Mouse (Mus musculus): ENCODE data around the gene Unk. TPM values are rescaled to one million over a fixed set of nuclear protein-coding genes. Genes with fewer than 3 reads are reported as not detected.
A peak's percentile ranks its signal among the peaks of the same experiment; 100 is the strongest.
"Not testable (repeated sequence)": the region's sequence is repeated elsewhere in the genome, so short reads cannot be mapped to it uniquely, and the experiment has no call there.

Gene Unk
- total RNA-seq, 2 experiments from 2014 or later = 20.6 to 23.1 TPM

DNA sequence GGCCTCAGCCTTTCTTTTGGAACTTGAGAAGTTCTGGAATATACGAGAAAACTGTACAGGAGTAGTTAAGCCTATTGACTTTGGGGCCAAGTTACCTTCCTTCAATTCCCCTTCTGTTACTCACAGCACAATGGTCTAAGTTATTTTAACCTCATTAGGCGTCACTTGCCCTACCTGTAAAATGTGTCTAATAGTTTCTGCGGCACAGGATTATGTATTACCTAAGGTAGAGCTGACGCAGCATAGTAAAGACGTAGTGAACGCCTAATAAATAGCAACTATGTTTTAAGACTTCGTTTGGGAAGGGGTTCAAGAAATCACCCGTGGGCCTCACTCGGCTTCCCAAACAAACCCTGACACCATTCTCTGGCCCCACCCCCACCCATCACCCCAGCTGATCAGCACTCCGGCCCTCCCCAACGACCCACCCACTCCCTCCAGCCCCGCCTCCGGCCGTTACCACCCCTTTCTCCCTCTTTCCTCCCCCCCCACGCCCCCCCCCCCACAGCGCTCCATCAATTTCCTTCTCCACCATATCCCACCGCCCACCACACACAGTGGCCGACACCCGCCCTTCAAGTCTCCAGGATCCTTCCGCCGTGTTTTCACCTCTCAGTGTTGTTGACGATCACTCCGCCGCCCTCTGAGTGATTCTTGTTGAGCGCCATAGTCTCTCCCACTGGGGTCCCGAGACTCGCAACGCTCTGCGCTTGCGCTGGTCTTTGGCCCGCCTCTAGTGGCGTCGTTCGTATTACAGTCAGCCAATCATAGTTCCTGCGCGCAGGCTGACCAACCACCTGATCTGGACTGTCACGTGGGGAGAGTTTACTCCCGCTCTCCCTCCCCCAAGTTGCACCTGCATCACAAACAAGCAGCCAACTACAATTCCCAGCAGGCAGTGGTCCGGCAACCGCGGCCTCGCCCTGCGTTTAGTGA, 56.4 kb downstream of the Unk start, which contains the start of gene Wbp2:
Gene Wbp2 (minus strand): TSS at position 738 of the 936 bp plus-strand sequence.
- DNase-seq (ENCODE audit: low spot score in 2 of 2) = peak; percentile 99

DNA sequence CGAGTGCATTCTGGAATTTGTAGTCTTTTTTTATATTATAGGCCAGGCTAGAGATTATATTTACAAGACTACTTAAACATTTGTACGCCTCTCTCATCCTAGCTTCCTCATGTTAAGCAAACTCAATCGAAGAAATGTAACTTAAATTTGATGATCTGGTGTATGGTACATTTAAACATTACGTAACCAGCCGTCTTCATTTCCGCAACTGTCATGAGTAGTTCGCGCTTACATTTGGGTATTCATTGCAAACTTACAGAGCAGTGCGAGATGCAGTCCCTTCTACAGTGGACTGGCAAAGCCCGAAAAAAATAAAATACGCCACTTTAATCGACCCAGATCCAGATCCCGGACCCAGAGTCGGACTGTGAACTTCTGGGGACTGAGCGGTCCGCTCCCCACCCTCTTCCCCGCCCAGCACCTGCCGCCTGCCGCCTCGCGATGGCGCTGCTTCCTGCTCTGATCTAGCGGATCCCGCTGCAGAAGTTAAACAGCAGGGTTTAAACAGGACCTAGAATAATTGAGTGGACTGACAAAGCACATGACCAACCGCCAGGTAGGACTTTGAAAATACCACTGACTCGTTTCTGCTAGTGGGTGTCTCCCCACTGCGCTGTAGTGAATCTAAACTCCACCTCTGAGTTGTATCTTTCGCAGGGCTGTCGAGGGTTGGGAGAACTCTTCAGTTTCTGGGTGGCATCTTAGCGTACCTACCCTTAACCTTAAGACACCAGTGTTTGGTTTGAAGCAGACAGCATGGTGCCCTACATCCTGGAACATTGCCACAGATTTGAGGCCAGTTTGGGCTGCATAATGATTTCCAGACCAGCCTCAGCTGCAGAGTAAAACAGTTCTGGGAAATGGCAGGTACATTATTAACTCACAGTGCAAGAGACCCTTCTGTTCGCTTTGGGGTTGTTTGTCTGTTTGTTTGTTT, 57.3 kb downstream of the Unk start:
- peak; percentile 80 to 91 for DNase-seq (ENCODE audit: low spot score in 2 of 2)

DNA sequence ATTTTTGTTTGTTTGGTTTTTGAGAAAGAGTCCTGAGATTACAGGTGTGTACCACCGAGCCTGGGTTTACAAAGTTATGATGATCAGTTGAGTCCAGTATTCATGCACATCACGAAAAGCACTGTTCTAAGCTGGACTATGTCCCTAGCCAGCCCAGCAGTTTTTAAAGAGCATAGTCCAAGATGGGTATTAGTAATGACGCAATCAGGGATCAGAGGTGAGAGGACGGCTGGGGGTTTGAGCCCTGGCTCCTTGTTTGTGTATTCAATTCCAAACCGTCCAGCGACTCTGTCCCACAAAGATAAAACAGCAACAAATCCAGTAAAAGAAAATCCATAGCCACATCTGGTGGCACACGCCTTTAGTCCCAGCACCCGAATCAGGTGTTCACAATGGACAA, 58.1 kb downstream of the Unk start:
- no peak for DNase-seq (ENCODE audit: low spot score in 2 of 2)

DNA sequence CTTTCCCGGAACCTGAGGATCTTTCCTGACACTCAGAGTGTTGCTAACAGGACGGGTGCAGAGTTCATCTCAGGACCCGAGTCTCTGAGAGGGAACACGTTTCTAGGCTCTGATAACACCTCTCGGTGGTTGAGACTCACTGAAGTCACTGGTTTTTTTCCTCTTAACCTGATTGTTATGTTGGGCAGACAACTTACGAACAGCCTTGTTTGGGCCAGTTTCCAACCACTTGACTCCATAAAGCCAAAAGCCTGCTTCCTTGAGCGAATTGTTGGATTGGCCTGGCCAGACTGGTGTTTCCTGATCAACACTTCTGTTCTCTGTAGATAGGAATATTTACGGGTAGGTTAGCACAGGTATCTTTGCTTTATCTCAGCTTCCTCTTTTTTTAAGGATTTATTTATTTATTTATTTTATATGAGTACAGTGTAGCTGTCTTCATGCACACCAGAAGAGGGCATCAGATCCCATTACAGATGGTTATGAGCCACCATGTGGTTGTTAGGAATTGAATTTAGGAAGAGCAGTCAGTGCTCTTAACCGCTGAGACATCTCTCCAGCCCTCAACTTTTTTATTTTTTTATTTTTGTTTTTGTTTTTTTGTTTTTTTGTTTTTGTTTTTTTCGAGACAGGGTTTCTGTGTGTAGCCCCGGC, 58.7 kb downstream of the Unk start:
- no peak for DNase-seq (ENCODE audit: low spot score in 2 of 2)

DNA sequence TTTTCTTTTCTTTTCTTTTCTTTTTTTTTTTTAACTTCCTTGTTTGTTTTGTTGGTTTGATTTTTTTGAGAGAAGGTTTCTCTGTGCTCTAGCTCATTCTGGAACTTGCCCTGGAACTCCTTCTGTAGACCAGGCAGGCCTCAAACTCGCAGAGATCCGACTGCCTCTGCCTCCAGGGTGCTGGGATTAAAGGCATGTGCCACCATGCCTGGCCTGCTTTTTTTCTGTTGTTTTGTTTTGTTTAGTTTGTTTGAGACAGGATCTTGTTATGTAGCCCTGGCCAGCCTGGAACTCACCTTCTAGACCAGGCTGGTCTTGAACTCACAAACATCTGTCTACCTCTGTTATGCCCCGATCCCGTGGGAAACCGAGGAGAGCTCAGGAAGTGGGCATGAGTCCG, 59.4 kb downstream of the Unk start:
- no peak for DNase-seq (ENCODE audit: low spot score in 2 of 2)

DNA sequence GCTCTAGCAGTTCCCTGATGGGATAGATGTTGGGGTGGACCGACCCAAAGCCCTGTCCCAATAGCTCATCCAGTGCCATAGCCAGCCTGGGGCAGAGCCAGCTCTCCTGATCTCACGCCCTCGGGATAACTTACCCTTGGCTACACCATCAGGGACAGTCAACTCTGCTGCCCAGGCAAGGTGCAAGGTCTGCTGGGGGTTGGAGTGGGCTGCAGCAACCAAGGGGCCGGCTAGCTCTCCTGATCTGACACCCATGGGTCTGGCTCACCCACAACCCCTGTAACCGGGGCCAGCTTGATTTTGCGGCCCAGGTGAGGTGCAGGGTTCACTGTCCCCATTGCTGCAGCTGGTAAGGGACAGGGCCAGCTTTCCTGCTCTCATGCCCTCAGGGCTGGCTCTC, 61.5 kb downstream of the Unk start:
- no peak for DNase-seq (ENCODE audit: low spot score in 2 of 2)

DNA sequence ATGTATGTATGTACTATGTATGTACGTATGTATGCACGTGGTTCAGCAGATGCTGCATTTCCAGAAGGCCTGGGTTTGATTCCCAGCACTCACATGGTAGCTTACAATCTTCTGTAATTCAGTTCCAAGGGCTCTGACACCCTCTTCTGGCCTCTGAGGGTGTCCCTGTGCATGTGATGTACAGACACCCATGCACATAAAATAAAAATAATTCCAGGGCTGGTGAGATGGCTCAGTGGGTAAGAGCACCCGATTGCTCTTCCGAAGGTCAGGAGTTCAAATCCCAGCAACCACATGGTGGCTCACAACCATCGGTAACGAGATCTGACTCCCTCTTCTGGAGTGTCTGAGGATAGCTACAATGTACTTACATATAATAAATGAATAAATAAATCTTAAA, 62.8 kb downstream of the Unk start:
- not testable (repeated sequence) for DNase-seq (ENCODE audit: low spot score in 2 of 2)

DNA sequence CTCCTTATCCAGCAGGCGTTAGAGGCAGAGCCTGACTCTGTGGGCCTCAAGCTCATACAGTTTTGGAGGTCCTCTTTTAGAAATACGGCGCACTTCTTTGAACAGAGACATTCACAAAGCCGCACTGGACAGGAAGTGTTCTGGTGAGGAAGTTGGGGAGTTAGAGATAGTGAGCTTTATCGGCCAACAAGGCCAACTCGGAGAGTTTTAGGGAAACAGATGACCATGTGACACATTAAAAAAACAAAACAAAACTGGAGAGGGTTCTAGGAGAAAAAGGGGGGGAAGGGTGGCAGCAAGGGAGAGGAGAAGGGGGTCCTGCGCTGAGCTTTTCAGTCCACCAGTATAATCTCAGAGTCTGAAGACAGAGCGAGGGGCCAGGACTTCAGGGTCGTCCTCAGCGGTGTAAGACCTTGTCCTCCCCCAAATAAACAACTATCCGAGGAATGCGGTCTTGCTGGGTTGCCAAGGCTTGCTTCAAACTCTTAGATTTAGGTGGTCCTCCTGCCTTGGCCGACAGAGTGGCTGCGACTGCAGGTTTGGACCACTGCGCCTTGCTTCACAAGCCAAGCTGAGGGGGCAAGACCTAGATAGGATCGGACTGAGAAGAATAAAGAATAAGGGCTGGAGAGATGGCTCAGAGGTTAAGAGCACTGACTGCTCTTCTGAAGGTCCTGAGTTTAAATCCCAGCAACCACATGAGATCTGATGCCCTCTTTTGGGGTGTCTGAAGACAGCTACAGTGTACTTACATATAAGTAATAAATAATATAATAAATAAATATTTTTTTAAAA, 63.8 kb downstream of the Unk start:
- no peak for DNase-seq (ENCODE audit: low spot score in 2 of 2)

DNA sequence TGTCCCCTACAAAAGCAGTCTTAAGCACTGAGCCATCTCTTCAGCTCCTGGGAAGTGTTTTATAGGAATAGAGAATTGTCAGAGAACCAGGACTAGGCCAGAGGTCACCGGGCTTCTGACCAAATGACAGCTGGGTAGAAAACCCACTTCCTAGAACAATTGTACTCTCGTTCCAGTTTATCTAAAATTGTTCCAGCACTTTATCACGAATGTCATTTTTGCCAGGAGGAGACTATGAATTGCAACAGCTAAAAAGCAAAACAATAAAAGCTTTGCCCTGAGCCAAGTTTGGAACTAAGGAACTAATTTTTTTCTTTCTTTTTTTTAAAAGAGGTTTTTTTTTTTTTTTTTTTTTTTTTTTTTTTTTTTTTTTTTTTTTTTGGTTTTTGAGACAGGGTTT, 65.5 kb downstream of the Unk start:
- DNase-seq (ENCODE audit: low spot score in 2 of 2) = no peak

DNA sequence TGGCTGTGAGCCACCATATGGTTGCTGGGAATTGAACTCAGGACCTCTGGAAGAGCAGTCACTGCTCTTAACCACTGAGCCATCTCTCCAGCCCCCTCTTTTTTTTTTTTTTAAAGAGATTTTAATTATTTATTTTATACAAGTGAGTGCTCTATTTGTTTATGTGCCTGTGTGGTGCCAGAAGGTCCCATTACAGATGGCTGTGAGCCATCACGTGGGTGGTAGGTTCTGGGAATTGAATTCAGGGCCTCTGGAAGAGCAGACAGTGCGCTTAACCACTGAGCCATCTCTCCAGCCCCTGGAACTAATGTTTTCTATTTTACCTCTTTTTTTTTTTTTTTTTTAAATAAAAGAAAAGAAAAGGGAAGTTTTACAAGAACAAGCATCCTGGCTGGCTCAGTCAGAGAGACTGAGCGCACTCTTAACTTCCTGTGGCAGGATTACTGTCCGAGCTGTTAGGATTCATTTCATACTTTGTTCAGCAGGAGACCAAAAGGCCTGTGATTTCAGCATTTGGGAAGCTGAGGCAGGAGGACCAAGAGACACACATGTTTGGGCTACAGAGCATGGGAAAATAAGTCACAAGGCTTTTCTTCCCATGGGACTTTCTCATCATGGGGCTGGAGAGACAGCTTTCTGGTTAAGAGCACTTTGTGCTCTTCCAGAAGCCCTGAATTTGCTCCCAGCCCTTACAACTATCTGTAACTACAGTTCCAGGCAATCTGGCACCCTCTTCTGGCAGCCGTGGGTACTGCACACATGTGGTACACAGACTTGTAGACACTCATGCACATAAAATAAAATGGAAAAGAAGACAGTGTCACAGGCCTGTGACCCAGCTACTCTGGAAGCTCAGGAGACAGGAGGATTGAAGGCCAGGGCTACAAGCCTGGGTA, 66.3 kb downstream of the Unk start:
- no peak for DNase-seq (ENCODE audit: low spot score in 2 of 2)

DNA sequence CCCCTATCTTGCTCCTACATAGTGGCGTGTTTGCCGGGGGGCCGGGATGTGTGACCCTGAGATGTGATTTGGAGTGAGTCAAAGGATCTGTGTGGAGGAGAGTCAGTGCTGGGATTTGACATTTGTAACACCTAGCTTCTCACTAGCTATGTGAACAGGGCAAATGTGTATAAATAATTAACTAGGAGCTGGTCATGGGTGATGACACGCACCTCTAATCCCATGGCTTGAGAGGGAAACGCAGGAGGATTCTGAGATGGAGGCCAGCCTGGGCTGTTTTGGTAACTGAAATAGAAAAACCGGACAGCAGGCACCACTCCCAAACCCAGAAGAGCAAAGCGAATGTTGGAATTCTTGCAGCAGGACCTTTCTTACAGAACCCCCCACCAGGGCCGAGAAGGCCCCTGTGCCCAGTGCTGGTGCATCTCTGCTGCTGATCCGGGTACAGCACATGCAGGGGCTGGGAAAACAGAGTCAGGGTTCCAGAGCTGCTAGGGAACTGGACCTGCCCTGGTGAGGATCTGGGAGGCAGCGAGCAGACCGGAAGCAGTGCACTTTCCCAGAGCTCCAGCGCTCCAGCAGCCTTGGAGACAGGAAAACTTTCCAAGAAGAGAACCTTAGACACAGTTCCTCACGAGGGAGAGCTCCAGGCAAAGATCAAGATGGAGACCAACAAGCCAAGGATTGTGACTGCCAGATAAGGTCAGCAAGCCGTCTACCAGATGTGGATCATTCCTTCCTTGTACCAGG, 68.8 kb downstream of the Unk start:
- no peak for DNase-seq (ENCODE audit: low spot score in 2 of 2)

DNA sequence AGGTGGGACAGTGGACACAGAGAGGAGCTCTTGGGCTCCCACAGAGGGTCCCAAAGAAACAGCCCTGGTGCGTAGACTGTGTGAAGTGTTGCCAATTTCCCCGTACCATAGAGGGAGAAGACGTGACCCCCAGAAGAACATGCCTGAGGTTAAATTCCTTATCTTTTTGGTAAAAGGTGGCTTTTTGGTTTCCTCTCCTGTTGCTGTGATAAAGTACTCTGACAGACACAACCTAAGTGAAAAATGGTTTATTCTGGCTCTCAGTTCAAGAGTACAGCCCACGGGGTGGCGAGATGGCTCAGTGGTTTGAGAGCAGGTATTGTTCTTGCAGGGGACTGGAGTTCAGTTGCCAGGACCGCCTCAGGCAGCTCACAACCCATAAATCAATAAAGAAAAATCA, 69.3 kb downstream of the Unk start:
- no peak for DNase-seq (ENCODE audit: low spot score in 2 of 2)

DNA sequence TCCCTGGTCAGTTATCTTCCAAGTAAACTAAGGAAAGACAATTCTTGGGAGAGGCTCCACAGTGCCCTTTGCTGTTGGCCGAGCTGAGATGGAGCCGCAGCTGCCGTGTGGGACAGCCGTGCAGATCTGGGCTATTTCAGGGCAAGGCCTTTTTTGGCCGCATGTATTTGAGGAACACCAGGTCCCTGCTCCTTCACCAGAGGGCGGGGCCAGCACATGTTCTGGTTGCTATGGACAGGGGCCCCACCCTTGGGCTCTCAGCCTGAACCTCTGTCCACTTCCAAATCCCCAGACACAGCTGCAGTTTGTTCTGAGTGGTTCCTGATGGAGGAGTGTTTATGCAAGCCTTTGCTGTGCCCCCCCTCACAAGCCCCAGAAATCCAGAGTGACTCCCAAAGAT, 70.3 kb downstream of the Unk start:
- no peak for DNase-seq (ENCODE audit: low spot score in 2 of 2)

DNA sequence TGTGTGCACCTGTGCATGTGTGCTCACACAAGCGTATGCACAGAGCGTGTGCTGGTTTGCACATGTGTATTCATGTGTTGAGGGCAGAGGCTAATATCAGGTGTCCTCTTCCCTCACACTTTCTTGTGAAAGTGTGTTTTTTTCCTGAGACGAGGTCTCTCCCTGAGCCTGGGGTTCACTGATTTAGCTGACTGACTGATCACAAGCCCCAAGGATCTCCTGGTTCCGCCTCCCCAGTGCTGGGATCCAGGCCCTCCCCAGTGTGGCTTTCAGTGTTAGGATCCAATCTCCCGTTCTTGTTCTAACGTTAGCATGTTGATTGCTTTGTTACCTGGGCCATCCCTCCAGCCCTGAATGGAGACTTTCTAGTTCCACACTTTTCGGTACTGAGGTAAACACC, 70.7 kb downstream of the Unk start:
- DNase-seq (ENCODE audit: low spot score in 2 of 2) = no peak

DNA sequence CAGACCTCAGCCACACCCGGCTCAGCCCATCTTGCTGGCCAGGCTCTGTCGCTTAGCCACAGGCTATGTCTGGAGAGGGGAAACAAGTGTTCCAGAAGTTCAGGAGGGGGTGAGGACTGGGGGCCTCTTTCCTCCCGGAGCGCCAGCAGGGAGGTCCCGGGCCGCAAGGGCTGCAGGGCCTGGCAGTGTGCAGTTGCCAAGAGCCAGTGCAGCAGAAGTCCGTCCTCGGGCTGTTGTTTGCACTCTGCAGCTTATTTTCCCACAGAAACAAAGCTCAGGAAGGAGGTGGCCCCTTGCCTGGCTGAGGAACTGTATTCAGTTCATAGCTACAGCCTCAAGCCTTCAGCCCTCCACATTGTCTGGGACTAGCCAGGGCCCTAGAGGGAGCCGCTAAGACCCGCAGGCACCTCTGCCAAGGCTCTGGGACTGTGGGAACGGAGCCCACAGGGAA, 71.8 kb downstream of the Unk start:
- no peak for DNase-seq (ENCODE audit: low spot score in 2 of 2)

DNA sequence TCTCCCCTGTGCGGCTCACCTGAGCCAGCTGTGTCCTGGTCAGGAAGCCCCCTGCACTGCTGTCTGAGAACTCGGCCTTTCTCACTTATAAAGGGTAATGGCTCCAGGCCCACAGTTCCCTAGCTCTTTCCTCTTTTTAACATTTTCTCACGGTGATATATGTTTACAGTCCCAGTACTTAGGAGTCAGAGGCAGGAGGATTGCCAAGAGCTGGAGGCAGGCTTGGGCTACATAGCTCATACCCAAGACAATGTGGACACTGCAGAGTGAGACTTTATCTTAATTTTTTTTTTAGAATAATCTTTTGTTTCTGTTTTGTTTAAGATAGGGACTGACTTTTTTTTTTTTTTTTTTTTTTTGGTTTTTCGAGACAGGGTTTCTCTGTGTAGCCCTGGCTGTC, 72.3 kb downstream of the Unk start:
- DNase-seq (ENCODE audit: low spot score in 2 of 2) = no peak

DNA sequence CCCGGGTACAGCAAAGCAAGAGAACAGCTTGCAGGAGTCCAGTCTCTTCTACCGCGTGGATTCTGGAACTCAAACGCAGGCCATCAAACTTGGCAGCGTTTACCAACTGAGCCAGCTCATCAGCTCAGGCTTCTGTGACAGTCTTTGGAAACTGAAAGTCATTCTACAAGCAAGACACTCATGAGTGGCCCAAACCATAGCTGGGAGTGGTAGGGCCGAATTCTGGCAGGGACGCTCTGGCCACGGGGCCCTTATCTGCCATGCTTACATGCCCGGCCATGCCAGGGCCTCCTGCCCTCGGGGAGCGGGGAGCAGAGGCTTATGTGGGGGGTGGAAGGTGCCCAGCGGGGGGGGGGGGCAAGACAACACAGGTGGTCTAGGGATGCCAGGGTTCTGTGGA, 73.5 kb downstream of the Unk start:
- DNase-seq (ENCODE audit: low spot score in 2 of 2) = no peak

DNA sequence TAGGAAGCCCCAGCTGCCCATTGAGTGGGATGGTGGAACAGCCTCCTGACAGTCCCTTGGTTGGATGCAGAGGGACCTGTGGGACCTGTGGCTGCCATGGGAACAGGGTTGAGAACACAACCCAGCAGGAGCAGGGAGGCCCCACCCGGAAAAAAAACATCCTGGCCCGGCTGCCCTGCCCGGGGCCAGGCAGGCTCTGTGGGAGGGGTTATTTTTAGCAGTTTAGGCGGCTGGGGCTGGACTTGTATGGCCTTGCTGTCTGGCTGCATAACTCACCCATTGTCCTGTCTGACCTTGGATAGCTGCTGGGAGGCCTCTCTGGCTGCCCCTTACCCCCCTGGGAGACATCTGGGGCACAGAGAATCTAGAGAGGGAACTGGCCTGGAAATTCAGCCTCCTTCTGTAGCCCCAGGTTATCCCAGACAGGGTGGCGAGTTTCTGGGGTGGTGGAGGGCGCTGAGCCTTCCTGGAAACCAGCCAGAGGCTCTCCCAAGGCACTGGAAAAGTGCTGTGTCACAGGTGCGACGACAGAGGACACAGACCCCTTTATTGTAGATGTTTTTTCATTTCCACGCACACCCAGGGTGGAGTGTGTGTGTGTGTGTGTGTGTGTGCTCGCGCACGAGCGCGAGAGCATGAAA, 74.0 kb downstream of the Unk start:
- DNase-seq (ENCODE audit: low spot score in 2 of 2) = no peak

Data from layer of hippocampus, adult 18-20 months (tissue).